Mouse (Mus musculus) lung, embryonic 14.5 days (tissue): ENCODE measurements around the gene Nmd3. TPM values are rescaled to one million over a fixed set of nuclear protein-coding genes. Genes with fewer than 3 reads are reported as not detected.

Experiments
- ATAC-seq: fragments of 200-750 bp; cut with Nextera tagmentation; 2 replicates; pipeline ENCODE4 v1.8.0; 2017; ENCODE audit warnings: mild to moderate bottlenecking, moderate TSS enrichment, moderate library complexity; ENCODE audit not compliant: insufficient read depth
- DNase-seq: peaks from one replicate; pipeline ENCODE4 v3.0.0-alpha.2; 2015
- H3K27ac ChIP-seq: fragments of 300-500 bp; sonication (generic); 2 replicates; pipeline ENCODE4 v1.5.1; 2014; ENCODE audit warnings: low read depth, mild to moderate bottlenecking, moderate library complexity
- H3K27me3 ChIP-seq: fragments of 300-500 bp; sonication (generic); 2 replicates; pipeline ENCODE4 v1.6.1; 2014; ENCODE audit warnings: low read length, control low read depth; ENCODE audit not compliant: insufficient read depth
- H3K36me3 ChIP-seq: fragments of 300-500 bp; sonication (generic); 2 replicates; pipeline ENCODE4 v1.6.1; 2014; ENCODE audit warnings: control low read depth; ENCODE audit not compliant: insufficient read depth
- H3K4me1 ChIP-seq: fragments of 300-500 bp; sonication (generic); 2 replicates; pipeline ENCODE4 v1.6.1; 2014; ENCODE audit warnings: antibody characterized with exemption, control low read depth; ENCODE audit not compliant: insufficient read depth
- H3K4me2 ChIP-seq: fragments of 300-500 bp; sonication (generic); 2 replicates; pipeline ENCODE4 v1.6.1; 2014; ENCODE audit warnings: mild to moderate bottlenecking
- H3K4me3 ChIP-seq: fragments of 300-500 bp; sonication (generic); 2 replicates; pipeline ENCODE4 v1.5.1; 2014; ENCODE audit warnings: low read depth, low read length
- H3K9ac ChIP-seq: fragments of 300-500 bp; sonication (generic); 2 replicates; pipeline ENCODE4 v1.6.1; 2014
- H3K9me3 ChIP-seq: fragments of 300-500 bp; sonication (generic); 2 replicates; pipeline ENCODE4 v1.6.1; 2016; ENCODE audit warnings: low read depth, low read length, control low read depth
- CTCF ChIP-seq: IDR thresholded peaks from 2 replicates; pipeline ENCODE4 v1.5.1; 2016; ENCODE audit warnings: antibody characterized with exemption, low read depth
- WGBS: fragments of 180-500 bp; shearing (Covaris S2); extraction: QIAGEN DNeasy Blood & Tissue Kit; methylation state at CpG from one replicate; pipeline ENCODE4 v1.1.7; 2014; 5-methylcytosine and 5-hydroxymethylcytosine counted together
- polyA plus RNA-seq: library from polyadenylated mRNA; unstranded; fragments of >200 nt; fragmentation: Nextera tagmentation; extraction: Ambion mirVana; gene quantifications from 2 replicates; pipeline ENCODE4 v1.2.1, GENCODE M21; 2014

Nmd3 gene
- polyA plus RNA-seq, 1 experiment from 2014 or later: 152 TPM

GRCm38 (mm10) chr3:69763630-69764565 is 42.1 kb downstream of the Nmd3 start:
- ATAC-seq (no peak), DNase-seq (no peak)
- peaks cover 14% of the 10 kb centered on the region; the same call in 1 of the 2 replicates for H3K36me3 ChIP-seq
- no peak overlapping the region for H3K9ac ChIP-seq
- H3K4me3 ChIP-seq: no peak overlapping the region
- H3K4me1 ChIP-seq: no peaks in the 10 kb centered on the region
- no peak overlapping the region for H3K27ac ChIP-seq
- 81% methylated on average over 21 of the region's 21 CpGs for WGBS
- H3K9me3 ChIP-seq: no peaks in the 10 kb centered on the region
- TF ChIP-seq CTCF: no peak
- H3K4me2 ChIP-seq: no peak overlapping the region
- no peaks in the 10 kb centered on the region for H3K27me3 ChIP-seq

- WGBS: 91% methylated on average over 11 of the region's 11 CpGs
- Histone ChIP-seq H3K4me1 (no peaks in the 10 kb centered on the region), H3K4me2 (no peak overlapping the region), H3K4me3 (no peak overlapping the region), H3K9me3 (no peaks in the 10 kb centered on the region), H3K36me3 (peaks cover 13% of the 10 kb centered on the region; the same call in 1 of the 2 replicates), H3K27me3 (no peaks in the 10 kb centered on the region), H3K27ac (no peak overlapping the region), H3K9ac (no peak overlapping the region)
- TF ChIP-seq CTCF: no peak
- DNase-seq (no peak), ATAC-seq (no peak)
These were observed 43.4 kb downstream of the Nmd3 start for GRCm38 (mm10) chr3:69765206-69765605.

- 83% methylated on average over 4 of the region's 4 CpGs for WGBS
- TF ChIP-seq CTCF: no peak
- no peaks in the 10 kb centered on the region for H3K4me1 ChIP-seq
- H3K27me3 ChIP-seq: no peaks in the 10 kb centered on the region
- H3K36me3 ChIP-seq: peaks cover 11% of the 10 kb centered on the region; the same call in 1 of the 2 replicates
- H3K9ac ChIP-seq: no peak overlapping the region
- H3K4me3 ChIP-seq: no peak overlapping the region
- DNase-seq (no peak), ATAC-seq (no peak)
- no peak overlapping the region for H3K4me2 ChIP-seq
- no peak overlapping the region for H3K27ac ChIP-seq
- H3K9me3 ChIP-seq: no peaks in the 10 kb centered on the region
These were observed 47.4 kb downstream of the Nmd3 start for GRCm38 (mm10) chr3:69769150-69769549.

- DNase-seq (no peak), ATAC-seq (no peak)
- 80% methylated on average over 4 of the region's 4 CpGs for WGBS
- Histone ChIP-seq H3K27me3 (no peaks in the 10 kb centered on the region), H3K9me3 (no peaks in the 10 kb centered on the region), H3K4me2 (no peak overlapping the region), H3K9ac (no peak overlapping the region), H3K4me1 (no peaks in the 10 kb centered on the region), H3K27ac (no peak overlapping the region), H3K4me3 (no peak overlapping the region), H3K36me3 (no peaks in the 10 kb centered on the region)
- no peak for TF ChIP-seq CTCF
These were observed 51.6 kb downstream of the Nmd3 start for GRCm38 (mm10) chr3:69773356-69773755.

GRCm38 (mm10) chr3:69779246-69779796 is 57.5 kb downstream of the Nmd3 start:
- Histone ChIP-seq H3K36me3 (no peaks in the 10 kb centered on the region), H3K9ac (no peak overlapping the region), H3K4me3 (no peak overlapping the region), H3K4me2 (no peak overlapping the region), H3K4me1 (no peaks in the 10 kb centered on the region), H3K9me3 (no peaks in the 10 kb centered on the region), H3K27ac (no peak overlapping the region), H3K27me3 (no peaks in the 10 kb centered on the region)
- no peak for ATAC-seq
- 61% methylated on average over 4 of the region's 4 CpGs for WGBS
- DNase-seq: no peak
- TF ChIP-seq CTCF: no peak

- WGBS: 60% methylated on average over 3 of the region's 3 CpGs
- no peak overlapping the region for H3K27ac ChIP-seq
- no peaks in the 10 kb centered on the region for H3K27me3 ChIP-seq
- no peak overlapping the region for H3K4me3 ChIP-seq
- no peaks in the 10 kb centered on the region for H3K9me3 ChIP-seq
- no peaks in the 10 kb centered on the region for H3K36me3 ChIP-seq
- no peak for TF ChIP-seq CTCF
- DNase-seq (no peak), ATAC-seq (no peak)
- H3K4me1 ChIP-seq: no peaks in the 10 kb centered on the region
- H3K9ac ChIP-seq: no peak overlapping the region
- no peak overlapping the region for H3K4me2 ChIP-seq
These were observed 71.1 kb downstream of the Nmd3 start for GRCm38 (mm10) chr3:69792823-69793417.

- Histone ChIP-seq H3K27me3 (no peaks in the 10 kb centered on the region), H3K4me3 (no peak overlapping the region), H3K4me1 (no peaks in the 10 kb centered on the region), H3K9me3 (no peaks in the 10 kb centered on the region), H3K4me2 (no peak overlapping the region), H3K9ac (no peak overlapping the region), H3K27ac (no peak overlapping the region), H3K36me3 (no peaks in the 10 kb centered on the region)
- DNase-seq (no peak), ATAC-seq (no peak)
- 80% methylated on average over 4 of the region's 4 CpGs for WGBS
- TF ChIP-seq CTCF: no peak
These were observed 75.7 kb downstream of the Nmd3 start for GRCm38 (mm10) chr3:69797533-69797932.
